Mouse (Mus musculus) layer of hippocampus, adult 2 months (tissue): ENCODE data around the gene Il18. TPM values are rescaled to one million over a fixed set of nuclear protein-coding genes. Genes with fewer than 3 reads are reported as not detected.

Experiments
- DNase-seq, 2 experiments: peaks; one replicate each; pipeline ENCODE4 v3.0.0; 2022; ENCODE audit warnings: low spot score in 2 of 2
- H3K27ac ChIP-seq: fragments of 200-600 bp; 2 replicates; pipeline ENCODE4 v1.8.1; 2022
- H3K4me3 ChIP-seq: fragments of 200-600 bp; 2 replicates; pipeline ENCODE4 v1.8.1; 2022; ENCODE audit warnings: mild to moderate bottlenecking
- CTCF ChIP-seq: fragments of 200-600 bp; conservative IDR thresholded peaks from 2 replicates; pipeline ENCODE4 v1.8.1; 2022; ENCODE audit warnings: antibody characterized with exemption, mild to moderate bottlenecking, moderate library complexity
- long read RNA-seq, 2 experiments: library from polyadenylated mRNA; stranded (forward); transcript quantifications; one replicate each; pipeline ENCODE4 v2.0.0; 2021; ENCODE audit warnings: borderline mapping rate in 2 of 2
- total RNA-seq, 2 experiments: library from RNA; stranded (reverse); gene quantifications; 2 replicates each; pipeline ENCODE4 v1.2.3; 2021

Gene Il18
- total RNA-seq = 10 to 100 TPM; 25.3 to 25.9 TPM
- long read RNA-seq, experiment 1, partial matches to known transcripts = 0 of 10 reads
- long read RNA-seq, experiment 1, other reads (novel, unspliced or antisense) = 10 of 10 reads
- long read RNA-seq, experiment 2, partial matches to known transcripts = 0 of 18 reads
- long read RNA-seq, experiment 2, other reads (novel, unspliced or antisense) = 18 of 18 reads

GRCm38 (mm10) chr9:50554241-50555093, at the start of gene Il18:
Il18 (plus strand) TSS chr9:50554827.
- TF ChIP-seq CTCF = peak; percentile 41
- DNase-seq = peak; percentile 62 to 83
- H3K4me3 ChIP-seq = peak within 1 kb of the TSS; percentile 62
- peak within 1 kb of the TSS; percentile 95 for H3K27ac ChIP-seq

- no peak for TF ChIP-seq CTCF
- no peak overlapping the region for H3K4me3 ChIP-seq
- no peak overlapping the region for H3K27ac ChIP-seq
- DNase-seq = no peak
Observed at GRCm38 (mm10) chr9:50505405-50505804, 49.2 kb upstream of the Il18 start.

- no peak for DNase-seq
Observed at GRCm38 (mm10) chr9:50507570-50507969, 47.1 kb upstream of the Il18 start.

GRCm38 (mm10) chr9:50515462-50515861, 39.2 kb upstream of the Il18 start:
- Histone ChIP-seq H3K4me3 (no peak overlapping the region), H3K27ac (no peak overlapping the region)
- no peak for DNase-seq
- no peak for TF ChIP-seq CTCF

More at GRCm38 (mm10) chr9:50507570-50507969, 47.1 kb upstream of the Il18 start:
- no peak overlapping the region for H3K27ac ChIP-seq
- TF ChIP-seq CTCF = no peak
- H3K4me3 ChIP-seq = no peak overlapping the region

GRCm38 (mm10) chr9:50518781-50519180, 35.8 kb upstream of the Il18 start:
- no peak for DNase-seq
- TF ChIP-seq CTCF = peak; percentile 70
- H3K4me3 ChIP-seq = no peak overlapping the region
- H3K27ac ChIP-seq = no peak overlapping the region

- DNase-seq = no peak
- Histone ChIP-seq H3K27ac (no peak overlapping the region), H3K4me3 (no peak overlapping the region)
- no peak for TF ChIP-seq CTCF
Observed at GRCm38 (mm10) chr9:50520748-50521147, 33.9 kb upstream of the Il18 start.

- no peak overlapping the region for H3K4me3 ChIP-seq
- no peak overlapping the region for H3K27ac ChIP-seq
- peak; percentile 65 for TF ChIP-seq CTCF
- no peak for DNase-seq
Observed at GRCm38 (mm10) chr9:50521562-50521961, 33.1 kb upstream of the Il18 start.

- TF ChIP-seq CTCF = no peak
- no peak overlapping the region for H3K4me3 ChIP-seq
- no peak overlapping the region for H3K27ac ChIP-seq
- no peak for DNase-seq
Observed at GRCm38 (mm10) chr9:50522574-50522973, 32.1 kb upstream of the Il18 start.

GRCm38 (mm10) chr9:50524936-50525335, 29.7 kb upstream of the Il18 start:
- DNase-seq = no peak
- no peak for TF ChIP-seq CTCF
- no peak overlapping the region for H3K4me3 ChIP-seq
- no peak overlapping the region for H3K27ac ChIP-seq

GRCm38 (mm10) chr9:50525585-50525984, 29.0 kb upstream of the Il18 start:
- H3K4me3 ChIP-seq = no peak overlapping the region
- no peak overlapping the region for H3K27ac ChIP-seq
- no peak for TF ChIP-seq CTCF
- DNase-seq = no peak

- no peak for DNase-seq
- Histone ChIP-seq H3K4me3 (peak overlapping the region; percentile 69), H3K27ac (peak overlapping the region; percentile 94)
- no peak for TF ChIP-seq CTCF
Observed at GRCm38 (mm10) chr9:50527860-50528259, 26.8 kb upstream of the Il18 start.

GRCm38 (mm10) chr9:50528293-50528892, 26.2 kb upstream of the Il18 start, which contains the start of gene Pts:
Pts (minus strand) TSS chr9:50528724.
- TF ChIP-seq CTCF = peak; percentile 75
- peak; percentile 96 to 97 for DNase-seq
- Histone ChIP-seq H3K4me3 (peak within 1 kb of the TSS; percentile 69), H3K27ac (peak within 1 kb of the TSS; percentile 94)

- H3K4me3 ChIP-seq = no peak overlapping the region
Observed at GRCm38 (mm10) chr9:50530890-50531289, 23.7 kb upstream of the Il18 start.

More at GRCm38 (mm10) chr9:50530890-50531289, 23.7 kb upstream of the Il18 start:
- H3K27ac ChIP-seq = no peak overlapping the region
- peak; percentile 81 for TF ChIP-seq CTCF
- peak; percentile 12 to 55 for DNase-seq
